Mouse (Mus musculus): Measurements from ENCODE around the gene Prkd1. TPM values are rescaled to one million over a fixed set of nuclear protein-coding genes. Genes with fewer than 3 reads are reported as not detected.
A peak's percentile ranks its signal among the peaks of the same experiment; 100 is the strongest.

Gene Prkd1
- total and polyA plus RNA-seq, 3 experiments, result 2.6 to 6.6 (median 5.4) TPM

GRCm38 (mm10) chr12:50333182-50333581 lies 315.7 kb downstream of the Prkd1 start:
- no peaks in the 10 kb centered on the region for H3K79me2 ChIP-seq (replicated peaks; ENCODE audit: control insufficient read depth, insufficient read depth, low read length)
- no peak overlapping the region for H3K27ac ChIP-seq
- no peaks in the 10 kb centered on the region for H3K27me3 ChIP-seq (ENCODE audit: control insufficient read depth, insufficient read depth, low read length)
- no peaks in the 10 kb centered on the region for H3K36me3 ChIP-seq (ENCODE audit: control insufficient read depth, insufficient read depth, low read length)
- H3K9ac ChIP-seq (ENCODE audit: low read depth, low read length), result no peak overlapping the region
- H3K4me3 ChIP-seq, result no peak overlapping the region
- 67% methylated on average over 4 of the region's 4 CpGs for WGBS
- H3K4me1 ChIP-seq (ENCODE audit: control insufficient read depth, insufficient read depth, low read length), result no peaks in the 10 kb centered on the region
- TF ChIP-seq CTCF (IDR thresholded peaks at IDR 0.05) (no peak), POLR2A (IDR thresholded peaks at IDR 0.05; ENCODE audit: insufficient read depth, low read depth, low read length) (no peak), EP300 (IDR thresholded peaks at IDR 0.05; ENCODE audit: insufficient read depth, low read depth, low read length) (no peak)
- intact Hi-C loops (cut with DNase I), result no loop called here
- DNase-seq, result no peak

GRCm38 (mm10) chr12:50314634-50315033 lies 334.3 kb downstream of the Prkd1 start:
- Histone ChIP-seq H3K27me3 (ENCODE audit: control insufficient read depth, insufficient read depth, low read length) (no peaks in the 10 kb centered on the region), H3K79me2 (replicated peaks; ENCODE audit: control insufficient read depth, insufficient read depth, low read length) (no peaks in the 10 kb centered on the region), H3K4me1 (ENCODE audit: control insufficient read depth, insufficient read depth, low read length) (no peaks in the 10 kb centered on the region), H3K9ac (ENCODE audit: low read depth, low read length) (no peak overlapping the region), H3K4me3 (no peak overlapping the region), H3K27ac (no peak overlapping the region), H3K36me3 (ENCODE audit: control insufficient read depth, insufficient read depth, low read length) (no peaks in the 10 kb centered on the region)
- DNase-seq, result no peak
- intact Hi-C loops (cut with DNase I), result loop anchor here (2.0 to 10.0 kb wide), 3 partner anchors 382 to 870 kb away; no protein-coding TSS in a partner anchor
- TF ChIP-seq EP300 (IDR thresholded peaks at IDR 0.05; ENCODE audit: insufficient read depth, low read depth, low read length) (no peak), CTCF (IDR thresholded peaks at IDR 0.05) (peak; percentile 73)

- no peak for DNase-seq
- WGBS, result 53% methylated on average over 3 of the region's 3 CpGs
- no peaks in the 10 kb centered on the region for H3K27me3 ChIP-seq (ENCODE audit: control insufficient read depth, insufficient read depth, low read length)
- H3K79me2 ChIP-seq (replicated peaks; ENCODE audit: control insufficient read depth, insufficient read depth, low read length), result no peaks in the 10 kb centered on the region
- H3K9ac ChIP-seq (ENCODE audit: low read depth, low read length), result no peak overlapping the region
- H3K27ac ChIP-seq, result no peak overlapping the region
- H3K4me1 ChIP-seq (ENCODE audit: control insufficient read depth, insufficient read depth, low read length), result no peaks in the 10 kb centered on the region
- intact Hi-C loops (cut with DNase I), result no loop called here
- no peaks in the 10 kb centered on the region for H3K36me3 ChIP-seq (ENCODE audit: control insufficient read depth, insufficient read depth, low read length)
- no peak overlapping the region for H3K4me3 ChIP-seq
- TF ChIP-seq POLR2A (IDR thresholded peaks at IDR 0.05; ENCODE audit: insufficient read depth, low read depth, low read length) (no peak), CTCF (IDR thresholded peaks at IDR 0.05) (no peak), EP300 (IDR thresholded peaks at IDR 0.05; ENCODE audit: insufficient read depth, low read depth, low read length) (no peak)
These were observed 339.6 kb downstream of the Prkd1 start for GRCm38 (mm10) chr12:50309276-50309675.

GRCm38 (mm10) chr12:50301334-50301733 lies 347.6 kb downstream of the Prkd1 start:
- Histone ChIP-seq H3K36me3 (ENCODE audit: control insufficient read depth, insufficient read depth, low read length) (no peaks in the 10 kb centered on the region), H3K4me1 (ENCODE audit: control insufficient read depth, insufficient read depth, low read length) (no peaks in the 10 kb centered on the region), H3K27ac (no peak overlapping the region), H3K9ac (ENCODE audit: low read depth, low read length) (no peak overlapping the region), H3K4me3 (no peak overlapping the region), H3K27me3 (ENCODE audit: control insufficient read depth, insufficient read depth, low read length) (no peaks in the 10 kb centered on the region), H3K79me2 (replicated peaks; ENCODE audit: control insufficient read depth, insufficient read depth, low read length) (no peaks in the 10 kb centered on the region)
- intact Hi-C loops (cut with DNase I), result no loop called here
- WGBS, result 15% methylated on average over 1 of the region's 1 CpGs
- DNase-seq, result no peak
- TF ChIP-seq CTCF (IDR thresholded peaks at IDR 0.05) (peak; percentile 21; the same call in 1 of the 2 replicates), POLR2A (IDR thresholded peaks at IDR 0.05; ENCODE audit: insufficient read depth, low read depth, low read length) (no peak)

- H3K79me2 ChIP-seq (replicated peaks; ENCODE audit: control insufficient read depth, insufficient read depth, low read length), result no peaks in the 10 kb centered on the region
- DNase-seq, result no peak
- H3K27me3 ChIP-seq (ENCODE audit: control insufficient read depth, insufficient read depth, low read length), result no peaks in the 10 kb centered on the region
- intact Hi-C loops (cut with DNase I), result no loop called here
- H3K9ac ChIP-seq (ENCODE audit: low read depth, low read length), result no peak overlapping the region
- no peak overlapping the region for H3K27ac ChIP-seq
- TF ChIP-seq CTCF (IDR thresholded peaks at IDR 0.05), result no peak
- TF ChIP-seq POLR2A (IDR thresholded peaks at IDR 0.05; ENCODE audit: insufficient read depth, low read depth, low read length), result no peak
- TF ChIP-seq EP300 (IDR thresholded peaks at IDR 0.05; ENCODE audit: insufficient read depth, low read depth, low read length), result no peak
- H3K36me3 ChIP-seq (ENCODE audit: control insufficient read depth, insufficient read depth, low read length), result no peaks in the 10 kb centered on the region
- WGBS, result 49% methylated on average over 2 of the region's 2 CpGs
- H3K4me1 ChIP-seq (ENCODE audit: control insufficient read depth, insufficient read depth, low read length), result no peaks in the 10 kb centered on the region
- no peak overlapping the region for H3K4me3 ChIP-seq
These were observed 352.8 kb downstream of the Prkd1 start for GRCm38 (mm10) chr12:50296067-50296466.

GRCm38 (mm10) chr12:50295549-50295948 lies 353.3 kb downstream of the Prkd1 start:
- intact Hi-C loops (cut with DNase I), result no loop called here
- H3K9ac ChIP-seq (ENCODE audit: low read depth, low read length), result no peak overlapping the region
- H3K4me1 ChIP-seq (ENCODE audit: control insufficient read depth, insufficient read depth, low read length), result no peaks in the 10 kb centered on the region
- DNase-seq, result no peak
- no peaks in the 10 kb centered on the region for H3K79me2 ChIP-seq (replicated peaks; ENCODE audit: control insufficient read depth, insufficient read depth, low read length)
- H3K27ac ChIP-seq, result no peak overlapping the region
- no peak overlapping the region for H3K4me3 ChIP-seq
- no peaks in the 10 kb centered on the region for H3K27me3 ChIP-seq (ENCODE audit: control insufficient read depth, insufficient read depth, low read length)
- no peaks in the 10 kb centered on the region for H3K36me3 ChIP-seq (ENCODE audit: control insufficient read depth, insufficient read depth, low read length)
- WGBS, result 69% methylated on average over 2 of the region's 2 CpGs
- TF ChIP-seq EP300 (IDR thresholded peaks at IDR 0.05; ENCODE audit: insufficient read depth, low read depth, low read length) (no peak), POLR2A (IDR thresholded peaks at IDR 0.05; ENCODE audit: insufficient read depth, low read depth, low read length) (no peak), CTCF (IDR thresholded peaks at IDR 0.05) (no peak)

Data from heart, adult 2 months (tissue).